Mouse (Mus musculus): ENCODE measurements at regions not wholly inside any gene's neighbourhood (a gene's known extent, or its start where the extent isn't known, plus 50 kb on each side); places are given as distances from the start of the nearest gene placed in this dataset.
A peak's percentile ranks its signal among the peaks of the same experiment; 100 is the strongest.
"Not testable (repeated sequence)": the region's sequence is repeated elsewhere in the genome, so short reads cannot be mapped to it uniquely, and the experiment has no call there.

GRCm38 (mm10) chr16:15368383-15369163 is 51.3 kb downstream of the Gm21897 start:
- Histone ChIP-seq H3K9me3 (no peaks in the 10 kb centered on the region), H3K9ac (replicated peaks) (no peak overlapping the region), H3K4me1 (no peaks in the 10 kb centered on the region), H3K27me3 (no peaks in the 10 kb centered on the region), H3K27ac (replicated peaks) (no peak overlapping the region), H3K4me2 (replicated peaks) (no peak overlapping the region), H3K36me3 (no peaks in the 10 kb centered on the region), H3K4me3 (no peak overlapping the region)
- 86% methylated on average over 4 of the region's 4 CpGs for WGBS
- ATAC-seq (replicated peaks) = no peak

DNA sequence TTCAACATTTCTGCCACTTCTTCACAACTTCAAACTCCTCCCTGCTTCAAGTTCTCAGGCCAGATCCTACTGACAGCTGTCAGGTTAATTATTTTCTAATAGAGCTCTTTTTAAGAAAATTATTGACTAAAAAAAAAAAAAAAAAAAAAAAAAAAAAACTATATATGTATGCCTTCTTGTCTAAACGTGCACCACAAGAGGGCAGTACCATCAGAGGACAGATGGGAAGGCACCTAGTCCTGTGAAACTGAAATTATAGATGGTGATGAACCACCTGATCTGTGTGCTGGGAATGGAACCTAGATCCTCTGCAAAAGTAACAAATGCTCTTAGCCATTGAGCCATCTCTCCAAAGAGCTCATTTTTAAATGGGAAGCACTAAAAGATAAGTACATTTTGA is 55.6 kb downstream of the Gm21897 start:
- Histone ChIP-seq H3K9me3 (no peaks in the 10 kb centered on the region), H3K27ac (replicated peaks) (no peak overlapping the region), H3K36me3 (no peaks in the 10 kb centered on the region), H3K9ac (replicated peaks) (no peak overlapping the region), H3K4me3 (no peak overlapping the region), H3K4me2 (replicated peaks) (no peak overlapping the region), H3K27me3 (no peaks in the 10 kb centered on the region), H3K4me1 (no peaks in the 10 kb centered on the region)
- WGBS = 33% methylated on average over 1 of the region's 1 CpGs
- no peak for ATAC-seq (replicated peaks)

DNA sequence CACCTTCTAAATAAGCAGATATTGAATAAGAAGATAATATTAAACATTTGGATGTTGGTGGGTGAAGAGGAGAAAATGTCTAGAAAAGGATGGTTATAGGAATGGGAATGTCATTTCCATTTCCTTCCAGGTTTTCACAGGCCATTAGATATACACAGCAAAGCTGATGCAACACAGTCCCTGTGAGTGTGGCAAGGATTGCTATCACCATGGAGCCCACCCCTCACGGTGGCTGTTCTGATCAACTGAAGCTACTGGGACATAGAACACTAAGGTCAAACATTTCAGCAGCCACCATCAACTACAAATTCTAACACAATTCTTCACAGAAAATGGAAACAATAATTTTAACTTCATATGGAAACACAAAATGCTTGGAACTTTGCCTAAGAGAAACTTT is 56.7 kb downstream of the Gm21897 start:
- Histone ChIP-seq H3K4me1 (no peaks in the 10 kb centered on the region), H3K9me3 (no peaks in the 10 kb centered on the region), H3K9ac (replicated peaks) (no peak overlapping the region), H3K27ac (replicated peaks) (no peak overlapping the region), H3K36me3 (no peaks in the 10 kb centered on the region), H3K4me3 (no peak overlapping the region), H3K4me2 (replicated peaks) (no peak overlapping the region), H3K27me3 (no peaks in the 10 kb centered on the region)
- no peak for ATAC-seq (replicated peaks)
- WGBS = 76% methylated on average over 1 of the region's 1 CpGs

GRCm38 (mm10) chr16:15385557-15386240 is 68.4 kb downstream of the Gm21897 start:
- Histone ChIP-seq H3K9me3 (no peaks in the 10 kb centered on the region), H3K4me2 (replicated peaks) (no peak overlapping the region), H3K4me1 (no peaks in the 10 kb centered on the region), H3K9ac (replicated peaks) (no peak overlapping the region), H3K4me3 (no peak overlapping the region), H3K36me3 (no peaks in the 10 kb centered on the region), H3K27me3 (no peaks in the 10 kb centered on the region), H3K27ac (replicated peaks) (no peak overlapping the region)
- ATAC-seq (replicated peaks) = no peak
- 83% methylated on average over 3 of the region's 3 CpGs for WGBS

GRCm38 (mm10) chr16:15386241-15386574 is 69.0 kb downstream of the Gm21897 start:
- H3K4me2 ChIP-seq (replicated peaks) = no peak overlapping the region
- no peaks in the 10 kb centered on the region for H3K4me1 ChIP-seq
- H3K4me3 ChIP-seq = no peak overlapping the region
- H3K27ac ChIP-seq (replicated peaks) = no peak overlapping the region
- WGBS = 16% methylated on average over 1 of the region's 1 CpGs
- no peak overlapping the region for H3K9ac ChIP-seq (replicated peaks)
- ATAC-seq (replicated peaks) = peak; percentile 48; the same call in 1 of the 2 replicates
- H3K9me3 ChIP-seq = no peaks in the 10 kb centered on the region
- H3K27me3 ChIP-seq = no peaks in the 10 kb centered on the region
- H3K36me3 ChIP-seq = no peaks in the 10 kb centered on the region

GRCm38 (mm10) chr16:15389892-15390291 is 72.6 kb downstream of the Gm21897 start:
- H3K4me2 ChIP-seq (replicated peaks) = no peak overlapping the region
- no peak overlapping the region for H3K9ac ChIP-seq (replicated peaks)
- H3K9me3 ChIP-seq = no peaks in the 10 kb centered on the region
- no peaks in the 10 kb centered on the region for H3K4me1 ChIP-seq
- no peak overlapping the region for H3K27ac ChIP-seq (replicated peaks)
- 77% methylated on average over 1 of the region's 1 CpGs for WGBS
- H3K36me3 ChIP-seq = no peaks in the 10 kb centered on the region
- no peak for ATAC-seq (replicated peaks)
- H3K27me3 ChIP-seq = no peaks in the 10 kb centered on the region
- no peak overlapping the region for H3K4me3 ChIP-seq

- Histone ChIP-seq H3K27me3 (no peaks in the 10 kb centered on the region), H3K4me3 (no peak overlapping the region), H3K4me1 (no peaks in the 10 kb centered on the region), H3K9me3 (no peaks in the 10 kb centered on the region), H3K4me2 (replicated peaks) (no peak overlapping the region), H3K9ac (replicated peaks) (no peak overlapping the region), H3K27ac (replicated peaks) (no peak overlapping the region), H3K36me3 (no peaks in the 10 kb centered on the region)
- no peak for ATAC-seq (replicated peaks)
- 85% methylated on average over 3 of the region's 3 CpGs for WGBS
Observed at GRCm38 (mm10) chr16:15430352-15430751, 113.1 kb downstream of the Gm21897 start.

GRCm38 (mm10) chr16:15432681-15433080 is 115.4 kb downstream of the Gm21897 start:
- no peak overlapping the region for H3K9ac ChIP-seq (replicated peaks)
- no peak overlapping the region for H3K4me3 ChIP-seq
- no peak overlapping the region for H3K4me2 ChIP-seq (replicated peaks)
- H3K27ac ChIP-seq (replicated peaks) = no peak overlapping the region
- H3K4me1 ChIP-seq = no peaks in the 10 kb centered on the region
- H3K9me3 ChIP-seq = no peaks in the 10 kb centered on the region
- ATAC-seq (replicated peaks) = no peak
- H3K27me3 ChIP-seq = no peaks in the 10 kb centered on the region
- no peaks in the 10 kb centered on the region for H3K36me3 ChIP-seq

DNA sequence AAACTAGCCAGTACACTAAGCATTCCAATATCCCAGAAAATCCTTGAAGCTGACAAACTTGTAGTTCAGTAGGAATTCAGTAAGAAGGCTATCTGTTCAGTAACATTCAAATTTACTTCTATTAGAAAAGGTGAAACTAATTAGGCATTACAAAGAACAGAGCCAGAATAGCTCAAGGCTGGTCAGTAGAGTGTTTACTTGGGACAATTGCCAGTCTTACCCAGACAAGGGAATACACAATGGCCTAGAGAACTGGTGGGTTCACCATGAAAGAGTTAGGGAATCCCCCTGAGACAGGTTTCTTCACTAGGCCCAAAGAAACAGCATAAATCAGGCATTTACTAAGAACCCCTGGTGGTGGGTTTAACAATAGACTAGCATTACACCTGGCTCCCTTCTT is 145.6 kb downstream of the Gm21897 start:
- not testable (repeated sequence) for H3K36me3 ChIP-seq; H3K4me1 ChIP-seq; H3K9me3 ChIP-seq; H3K4me2 ChIP-seq (replicated peaks); H3K27ac ChIP-seq (replicated peaks); H3K27me3 ChIP-seq; ATAC-seq (replicated peaks); H3K4me3 ChIP-seq; H3K9ac ChIP-seq (replicated peaks)

DNA sequence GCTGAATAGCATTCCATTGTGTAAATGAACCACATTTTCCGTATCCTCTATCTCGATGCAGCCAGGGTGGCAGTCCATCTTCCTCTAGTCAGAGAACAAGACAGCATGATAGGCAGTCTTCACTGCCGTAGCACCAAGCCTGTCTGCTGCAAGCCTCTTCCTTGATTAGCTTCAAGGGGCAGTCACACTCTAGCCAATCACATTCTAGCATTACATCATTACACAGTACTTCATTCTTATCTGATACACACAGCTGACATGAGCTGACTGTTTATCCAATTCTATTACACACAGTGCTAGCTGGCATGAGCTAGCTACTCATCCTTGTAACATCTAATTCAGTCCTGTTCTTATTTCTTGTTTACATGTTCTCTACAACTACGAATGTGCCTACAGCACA is 156.6 kb downstream of the Gm21897 start:
- no peak for ATAC-seq (replicated peaks)
- H3K4me2 ChIP-seq (replicated peaks) = no peak overlapping the region
- no peak overlapping the region for H3K9ac ChIP-seq (replicated peaks)
- no peak overlapping the region for H3K27ac ChIP-seq (replicated peaks)
- no peaks in the 10 kb centered on the region for H3K4me1 ChIP-seq
- no peaks in the 10 kb centered on the region for H3K36me3 ChIP-seq
- no peaks in the 10 kb centered on the region for H3K27me3 ChIP-seq
- no peak overlapping the region for H3K4me3 ChIP-seq
- WGBS = 82% methylated on average over 4 of the region's 4 CpGs
- no peaks in the 10 kb centered on the region for H3K9me3 ChIP-seq

GRCm38 (mm10) chr16:15478876-15479275 is 161.6 kb downstream of the Gm21897 start:
- no peaks in the 10 kb centered on the region for H3K4me1 ChIP-seq
- no peaks in the 10 kb centered on the region for H3K36me3 ChIP-seq
- H3K9ac ChIP-seq (replicated peaks) = no peak overlapping the region
- no peak overlapping the region for H3K4me2 ChIP-seq (replicated peaks)
- no peak overlapping the region for H3K4me3 ChIP-seq
- ATAC-seq (replicated peaks) = no peak
- 80% methylated on average over 1 of the region's 1 CpGs for WGBS
- no peaks in the 10 kb centered on the region for H3K9me3 ChIP-seq
- no peak overlapping the region for H3K27ac ChIP-seq (replicated peaks)
- H3K27me3 ChIP-seq = no peaks in the 10 kb centered on the region

- Histone ChIP-seq H3K9ac (replicated peaks) (no peak overlapping the region), H3K27ac (replicated peaks) (no peak overlapping the region), H3K4me2 (replicated peaks) (no peak overlapping the region), H3K4me3 (no peak overlapping the region), H3K4me1 (no peaks in the 10 kb centered on the region), H3K9me3 (peaks cover 2% of the 10 kb centered on the region; the same call in 1 of the 2 replicates), H3K27me3 (no peaks in the 10 kb centered on the region), H3K36me3 (no peaks in the 10 kb centered on the region)
- whole genome bisulfite sequencing = 94% methylated on average over 3 of the region's 3 CpGs
- no peak for ATAC-seq (replicated peaks)
Observed at GRCm38 (mm10) chr16:15491328-15491999, 174.2 kb downstream of the Gm21897 start.
